ENCODE assay signal across 7 mouse cellular contexts in genomic region chr10:80917779-80918434, GRCm38 (mm10). TPM values are rescaled to one million over a fixed set of nuclear protein-coding genes. Genes with fewer than 3 reads are reported as not detected.
A peak's percentile ranks its signal among the peaks of the same experiment; 100 is the strongest.
DNase-seq lines count a peak whose midpoint lies in the region; ATAC-seq and TF ChIP-seq lines count a peak whose summit lies in the region.

Gene Lmnb2, minus strand, starts transcription at chr10:80918245.

- H3K4me1 ChIP-seq in intestine, embryonic 14.5 days (replicated peaks; ENCODE audit: control insufficient read depth, insufficient read depth, low read length) = peaks cover 17% of the 10 kb centered on the region

- peak within 1 kb of the TSS; percentile 95 for H3K4me3 ChIP-seq in gastrocnemius, adult 2 months
- peak within 1 kb of the TSS; percentile 81 for H3K4me3 ChIP-seq in intestine, embryonic 14.5 days (ENCODE audit: low read depth, low read length)

- under 1% methylated on average over 59 of the region's 61 CpGs for WGBS in intestine, embryonic 14.5 days

- peak within 1 kb of the TSS; percentile 96 for H3K4me2 ChIP-seq in intestine, embryonic 14.5 days (ENCODE audit: low read length)

- intact Hi-C loops in gastrocnemius, adult 2 months (cut with DNase I) = no loop called here
- intact Hi-C loops in left cerebral cortex, postnatal 14 days (cut with DNase I) = no loop called here

- H3K36me3 ChIP-seq in intestine, embryonic 14.5 days (ENCODE audit: control insufficient read depth, insufficient read depth, low read length) = peaks cover 12% of the 10 kb centered on the region; the same call in 1 of the 2 replicates

- no peak; the same call in 1 of the 2 replicates for TF ChIP-seq CTCF in gastrocnemius, adult 2 months (IDR thresholded peaks at IDR 0.05)

- no peaks in the 10 kb centered on the region for H3K9me3 ChIP-seq in intestine, embryonic 14.5 days (ENCODE audit: control insufficient read depth, low read length)

- H3K27me3 ChIP-seq in intestine, embryonic 14.5 days (replicated peaks; ENCODE audit: control insufficient read depth, insufficient read depth, low read length) = no peaks in the 10 kb centered on the region

- peak within 1 kb of the TSS; percentile 84 for H3K27ac ChIP-seq in gastrocnemius, adult 2 months
- peak within 1 kb of the TSS; percentile 40 for H3K27ac ChIP-seq in intestine, embryonic 14.5 days (ENCODE audit: low read depth)

- H3K9ac ChIP-seq in intestine, embryonic 14.5 days (ENCODE audit: low read length) = peak within 1 kb of the TSS; percentile 72

- peak; percentile 67 for ATAC-seq in intestine, embryonic 14.5 days (replicated peaks; ENCODE audit: low FRiP score, low TSS enrichment, low read depth)
- ATAC-seq in megakaryocyte progenitor cell, adult 5-6 weeks (replicated peaks; ENCODE audit: poor library complexity) = peak; percentile 52

- peak; percentile 79 to 91 for DNase-seq in adrenal gland, adult (ENCODE audit: inconsistent age in 2 of 2, low spot score in 1 of 2)
- peak; percentile 85 to 87 for DNase-seq in cerebellum, postnatal 36 days
- DNase-seq in gastrocnemius, adult 2 months = peak; percentile 84
- DNase-seq in intestine, embryonic 14.5 days (ENCODE audit: low spot score) = peak; percentile 84
- DNase-seq in left cerebral cortex, postnatal 14 days (ENCODE audit: low spot score in 2 of 2) = peak; percentile 84 to 88
- DNase-seq in right cerebral cortex, postnatal 14 days = peak; percentile 82

RNA-seq across cellular contexts. Expression of gene Lmnb2, which starts in this region (rescaled TPM):
- total RNA-seq in gastrocnemius, adult 2 months (2021) = 1 to 10 TPM; 1.9 to 3.0 TPM
- polyA plus RNA-seq in intestine, embryonic 14.5 days (2014; fragmentation: Nextera tagmentation; extraction: Ambion mirVana) = 15.5 and 18.3 TPM in 2 replicates
- total RNA-seq in left cerebral cortex, postnatal 14 days (2021) = 10 to 100 TPM; 19.7 to 20.1 TPM
- 11.7 and 13.9 TPM in 2 replicates for total RNA-seq in megakaryocyte progenitor cell, adult 5-6 weeks (2015)
- 49.3 and 56.9 TPM in 2 replicates for total RNA-seq in megakaryocyte progenitor cell, adult 5-6 weeks (2017)

Comparison
In these comparisons a context has a peak if more than half of its experiments do, and no peak if none do; other contexts are left out.
1. Peak in every context shown above with its lines: DNase-seq, ATAC-seq, H3K4me3 ChIP-seq and H3K27ac ChIP-seq.